Mouse (Mus musculus) urinary bladder, postnatal 36 days (tissue): ENCODE measurements around the gene Islr.
A peak's percentile ranks its signal among the peaks of the same experiment; 100 is the strongest.

ENCODE experiments used
- DNase-seq, 2 experiments: peaks; one replicate each; pipeline ENCODE4 v3.0.0; 2022; ENCODE audit warnings: low spot score in 2 of 2, mixed read lengths in 1 of 2

The Islr gene

DNA sequence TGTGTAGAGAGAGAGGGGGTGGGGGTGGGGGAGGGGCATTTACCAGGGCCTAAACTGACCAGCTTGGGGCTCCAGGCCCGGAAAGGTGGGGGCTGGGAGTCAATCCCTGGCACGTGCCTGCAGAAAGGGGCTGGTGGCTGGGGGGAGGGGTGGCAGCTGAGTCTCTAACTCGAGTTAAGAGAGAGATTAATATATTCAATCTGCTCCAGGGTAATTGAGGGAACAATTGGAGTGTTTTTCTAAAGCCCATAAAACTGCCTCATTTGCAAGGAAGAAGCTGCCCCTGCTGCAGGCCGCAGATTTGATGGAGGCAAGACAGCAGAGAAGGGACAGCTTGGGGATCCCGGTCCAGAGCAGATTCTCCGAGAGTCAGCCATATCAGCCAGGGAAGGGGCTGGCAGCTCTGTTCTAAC, 91.2 kb downstream of the Islr start:
- DNase-seq = no peak

GRCm38 (mm10) chr9:58112321-58112751, 91.8 kb downstream of the Islr start:
- DNase-seq = no peak

DNA sequence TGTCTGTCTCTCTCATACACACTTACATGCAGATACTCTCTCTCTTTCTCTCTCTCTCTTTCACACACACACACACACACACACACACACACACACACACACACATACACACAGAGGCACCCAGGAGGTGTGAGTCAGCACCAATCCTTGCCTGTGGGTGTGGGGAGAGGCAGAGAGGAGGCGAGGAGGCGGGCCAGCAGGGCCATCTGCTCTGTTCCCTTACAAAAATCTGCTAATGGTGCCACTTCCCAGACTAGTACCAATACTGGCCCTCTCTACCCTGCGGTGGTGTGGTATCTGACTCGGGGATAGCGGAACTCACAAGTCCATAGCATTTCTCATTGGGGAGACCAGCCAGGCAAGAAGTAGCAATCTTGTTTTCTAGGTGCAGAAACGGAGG, 92.7 kb downstream of the Islr start:
- DNase-seq = peak in 1 of 2 experiments; percentile 19

DNA sequence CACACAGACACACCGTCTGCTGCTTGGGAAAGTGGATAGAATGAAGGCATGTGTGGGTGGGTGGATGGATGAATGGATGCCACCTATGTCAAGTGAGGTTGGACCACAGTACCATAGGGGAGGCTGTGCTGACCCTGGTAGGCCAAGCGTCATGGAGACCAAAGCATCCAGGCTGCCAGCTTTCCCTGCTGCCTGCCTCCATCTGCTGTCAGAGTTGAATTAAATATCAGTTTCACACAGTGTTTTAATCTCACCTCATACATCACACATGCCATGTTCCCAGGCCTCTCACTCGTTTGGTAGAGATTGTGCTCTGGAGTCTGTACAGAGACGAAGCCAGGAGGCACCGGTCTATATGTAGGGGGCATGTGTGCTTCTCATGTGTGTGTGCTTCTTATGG, 93.3 kb downstream of the Islr start:
- no peak for DNase-seq

- no peak for DNase-seq
Observed at GRCm38 (mm10) chr9:58107494-58107893, 96.6 kb downstream of the Islr start.
